Mouse (Mus musculus) brain, embryonic 14.5 days (tissue): ENCODE results near the gene Ddx28.

Experiments
- CTCF ChIP-seq: fragments of 200-500 bp; IDR thresholded peaks from 2 replicates; pipeline ENCODE4 v1.5.1; 2012; ENCODE audit warnings: inconsistent platforms, mild to moderate bottlenecking, moderate library complexity, borderline replicate concordance; ENCODE audit not compliant: insufficient read depth, insufficient read length; ENCODE audit errors: extremely low read depth
- POLR2A ChIP-seq: fragments of 200-500 bp; IDR thresholded peaks from 2 replicates; pipeline ENCODE4 v1.6.1; 2012; ENCODE audit warnings: mild to moderate bottlenecking, inconsistent platforms, borderline replicate concordance; ENCODE audit not compliant: poor library complexity, insufficient read depth, insufficient read length, severe bottlenecking; ENCODE audit errors: extremely low read depth

GRCm38 (mm10) chr8:105969367-105969766, 42.3 kb downstream of the Ddx28 start:
- TF ChIP-seq CTCF (no peak), POLR2A (no peak)
